Mouse (Mus musculus) embryonic facial prominence, embryonic 14.5 days (tissue): ENCODE measurements around the gene Irak3. TPM values are rescaled to one million over a fixed set of nuclear protein-coding genes. Genes with fewer than 3 reads are reported as not detected.
A peak's percentile ranks its signal among the peaks of the same experiment; 100 is the strongest.

Experiments
- ATAC-seq: fragments of 200-750 bp; cut with Nextera tagmentation; 2 replicates; pipeline ENCODE4 v1.8.0; 2017; ENCODE audit warnings: low read depth, moderate number of reproducible peaks, moderate TSS enrichment
- DNase-seq: peaks from one replicate; pipeline ENCODE4 v3.0.0-alpha.2; 2015; ENCODE audit warnings: low spot score
- H3K27ac ChIP-seq: fragments of 300-500 bp; sonication (generic); replicated peaks from 2 replicates; pipeline ENCODE4 v1.5.1; 2014; ENCODE audit warnings: low read depth, mild to moderate bottlenecking, low read length, moderate library complexity
- H3K27me3 ChIP-seq: fragments of 300-500 bp; sonication (generic); replicated peaks from 2 replicates; pipeline ENCODE4 v1.6.1; 2014; ENCODE audit warnings: low read length; ENCODE audit not compliant: control insufficient read depth, insufficient read depth
- H3K36me3 ChIP-seq: fragments of 300-500 bp; sonication (generic); 2 replicates; pipeline ENCODE4 v1.6.1; 2014; ENCODE audit warnings: low read length, mixed read lengths; ENCODE audit not compliant: control insufficient read depth, insufficient read depth
- H3K4me1 ChIP-seq: fragments of 300-500 bp; sonication (generic); 2 replicates; pipeline ENCODE4 v1.6.1; 2014; ENCODE audit warnings: antibody characterized with exemption, low read length; ENCODE audit not compliant: control insufficient read depth, insufficient read depth
- H3K4me2 ChIP-seq: fragments of 300-500 bp; sonication (generic); 2 replicates; pipeline ENCODE4 v1.6.1; 2014; ENCODE audit warnings: low read depth, mild to moderate bottlenecking, low read length, moderate library complexity, mixed read lengths
- H3K4me3 ChIP-seq: fragments of 300-500 bp; sonication (generic); 2 replicates; pipeline ENCODE4 v1.5.1; 2014; ENCODE audit warnings: low read depth, mild to moderate bottlenecking, low read length
- H3K9ac ChIP-seq: fragments of 300-500 bp; sonication (generic); 2 replicates; pipeline ENCODE4 v1.6.1; 2014; ENCODE audit warnings: low read depth, mild to moderate bottlenecking, low read length, moderate library complexity, mixed read lengths
- H3K9me3 ChIP-seq: fragments of 300-500 bp; sonication (generic); 2 replicates; pipeline ENCODE4 v1.6.1; 2016; ENCODE audit warnings: low read length; ENCODE audit not compliant: control insufficient read depth
- WGBS: fragments of 180-500 bp; shearing (Covaris S2); extraction: QIAGEN DNeasy Blood & Tissue Kit; methylation state at CpG from one replicate; pipeline ENCODE4 v1.1.7; 2014; 5-methylcytosine and 5-hydroxymethylcytosine counted together
- polyA plus RNA-seq: library from polyadenylated mRNA; unstranded; fragments of >200 nt; fragmentation: Nextera tagmentation; extraction: Ambion mirVana; gene quantifications from 2 replicates; pipeline ENCODE4 v1.2.1, GENCODE M21; 2014

Gene Irak3
- polyA plus RNA-seq, 1 experiment from 2014 or later, result 4.2 TPM

DNA sequence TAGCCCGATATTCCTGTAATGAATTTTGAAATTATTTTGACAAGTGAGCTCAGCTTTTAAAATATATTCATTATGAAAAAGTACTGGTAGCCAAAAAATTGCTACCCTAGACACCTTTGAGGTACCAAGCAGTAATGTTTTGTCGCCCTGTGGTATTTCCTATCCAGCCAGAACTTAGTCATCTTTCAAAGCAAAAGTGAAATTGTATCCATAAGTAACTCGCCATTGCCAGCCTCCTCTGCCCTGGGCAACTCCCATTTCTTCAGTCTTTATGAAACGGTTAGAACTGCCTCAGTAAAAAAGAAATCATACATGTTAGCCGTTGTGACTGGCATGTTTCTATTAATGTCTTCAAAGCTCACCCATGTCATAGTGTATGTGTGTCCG, 7.6 kb upstream of the Irak3 start:
- ATAC-seq, result no peak
- H3K4me2 ChIP-seq, result peak overlapping the region; percentile 58
- H3K36me3 ChIP-seq, result no peaks in the 10 kb centered on the region; the same call in 1 of the 2 replicates
- H3K4me3 ChIP-seq, result peak overlapping the region; percentile 98
- no peak for DNase-seq
- peak overlapping the region; percentile 84 for H3K9ac ChIP-seq
- 49% methylated on average over 6 of the region's 6 CpGs for WGBS
- no peaks in the 10 kb centered on the region for H3K4me1 ChIP-seq
- no peak overlapping the region for H3K27ac ChIP-seq
- no peaks in the 10 kb centered on the region for H3K27me3 ChIP-seq
- peaks cover 3% of the 10 kb centered on the region; the same call in 1 of the 2 replicates for H3K9me3 ChIP-seq

DNA sequence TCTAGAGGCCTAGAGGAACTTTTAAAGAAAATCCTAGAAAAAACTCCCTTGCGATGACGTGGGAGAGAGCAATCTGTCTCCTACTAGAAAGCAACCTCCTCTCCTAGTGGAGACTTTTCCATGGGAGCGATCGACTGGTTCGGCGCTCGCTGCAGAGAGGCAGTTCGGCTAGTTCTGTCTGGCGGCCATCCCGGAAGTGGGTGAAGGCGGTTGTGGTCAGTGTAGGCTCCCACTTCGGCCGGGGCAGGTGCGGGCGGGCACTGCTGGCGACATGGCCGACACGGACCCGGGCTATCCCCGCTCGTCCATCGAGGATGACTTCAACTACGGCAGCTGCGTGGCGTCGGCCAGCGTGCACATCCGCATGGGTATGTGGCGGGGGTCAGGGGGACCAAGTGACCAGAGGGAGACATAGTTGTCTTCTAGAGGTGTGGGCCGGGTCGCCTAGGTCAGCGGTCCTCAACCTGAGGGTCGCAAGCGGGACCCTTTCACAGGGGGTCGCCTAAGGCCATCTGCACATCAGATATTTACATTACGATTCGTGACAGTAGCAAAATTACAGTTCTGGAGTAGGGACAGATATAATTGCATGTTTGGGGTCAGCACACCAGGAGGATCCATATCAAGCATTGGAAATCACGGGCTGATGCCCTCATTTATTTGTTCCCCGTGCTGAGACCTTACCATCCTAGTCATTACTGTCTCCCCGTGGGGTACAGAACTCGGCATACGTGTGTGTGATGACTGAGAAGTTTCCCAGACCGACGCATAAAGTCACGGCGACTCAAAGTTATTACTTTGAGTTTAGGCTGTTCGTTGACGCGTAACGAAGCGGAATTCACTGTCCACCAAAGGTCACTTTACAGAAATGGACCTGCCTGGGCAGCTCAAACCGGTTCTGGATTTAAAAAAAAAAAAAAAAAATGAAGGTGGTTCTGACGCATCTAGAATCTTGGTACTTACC, 6.9 kb upstream of the Irak3 start:
- Histone ChIP-seq H3K4me1 (no peaks in the 10 kb centered on the region), H3K27ac (no peak overlapping the region), H3K9me3 (peaks cover 3% of the 10 kb centered on the region; the same call in 1 of the 2 replicates), H3K9ac (peak overlapping the region; percentile 84), H3K36me3 (no peaks in the 10 kb centered on the region; the same call in 1 of the 2 replicates), H3K27me3 (no peaks in the 10 kb centered on the region), H3K4me2 (peak overlapping the region; percentile 58), H3K4me3 (peak overlapping the region; percentile 98)
- ATAC-seq, result peak; percentile 94
- 4% methylated on average over 47 of the region's 53 CpGs for WGBS
- peak; percentile 90 for DNase-seq

DNA sequence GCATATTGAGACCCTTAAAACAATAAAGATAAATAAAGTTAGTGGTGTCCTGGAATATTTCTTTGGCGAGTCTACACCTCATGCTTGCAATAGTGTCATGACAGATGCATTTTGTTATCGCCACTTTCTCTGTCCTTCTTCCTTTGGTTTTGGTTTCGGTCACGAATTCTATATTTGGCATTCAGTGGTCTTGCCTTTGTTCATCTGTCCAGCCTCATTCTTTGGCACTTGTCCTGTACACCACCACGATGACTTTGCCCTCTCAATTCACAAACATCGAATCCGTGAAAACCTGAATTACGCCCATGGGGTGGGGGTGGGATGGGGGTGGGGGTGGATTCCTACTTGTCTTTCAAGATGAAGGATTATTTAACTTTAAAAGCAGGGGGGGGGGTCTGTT, 6.1 kb upstream of the Irak3 start:
- no peak overlapping the region for H3K9ac ChIP-seq
- H3K4me3 ChIP-seq, result no peak overlapping the region
- no peak overlapping the region for H3K4me2 ChIP-seq
- H3K27ac ChIP-seq, result no peak overlapping the region
- no peaks in the 10 kb centered on the region for H3K4me1 ChIP-seq
- H3K9me3 ChIP-seq, result peaks cover 3% of the 10 kb centered on the region; the same call in 1 of the 2 replicates
- ATAC-seq, result no peak
- WGBS, result 86% methylated on average over 8 of the region's 8 CpGs
- DNase-seq, result no peak
- H3K27me3 ChIP-seq, result no peaks in the 10 kb centered on the region
- no peaks in the 10 kb centered on the region; the same call in 1 of the 2 replicates for H3K36me3 ChIP-seq

DNA sequence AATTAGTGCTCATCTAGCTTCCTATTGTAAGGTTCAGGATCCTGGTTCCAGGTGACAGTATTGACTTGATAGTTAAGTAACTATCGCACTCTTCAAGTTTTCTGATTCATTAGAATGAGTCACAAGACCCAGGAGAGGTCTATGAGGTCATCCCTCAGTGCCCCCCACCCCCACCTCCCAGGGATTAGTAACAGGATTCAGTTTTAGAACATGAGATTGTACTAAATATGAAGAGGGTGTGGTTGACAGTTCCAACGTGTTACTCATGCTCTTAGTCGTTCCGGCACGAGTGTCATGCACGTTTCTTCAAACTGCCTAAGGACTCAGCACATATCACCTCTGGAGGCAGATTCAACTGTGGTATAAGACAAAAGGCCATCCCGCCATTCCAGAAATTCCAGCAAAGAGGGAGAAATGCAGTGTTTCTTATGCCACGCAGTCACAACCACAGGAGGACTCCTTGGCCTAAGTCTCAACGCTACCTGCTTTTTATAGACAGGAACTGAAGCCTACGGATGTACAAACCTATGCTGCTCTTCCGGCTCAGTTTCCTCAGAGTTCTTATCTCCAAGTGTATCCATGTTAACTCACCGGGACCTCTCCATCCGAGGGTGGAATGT, 2.8 kb upstream of the Irak3 start:
- DNase-seq, result no peak
- Histone ChIP-seq H3K9me3 (no peaks in the 10 kb centered on the region), H3K4me1 (no peaks in the 10 kb centered on the region), H3K4me2 (no peak overlapping the region), H3K36me3 (no peaks in the 10 kb centered on the region), H3K9ac (no peak overlapping the region), H3K27ac (no peak overlapping the region), H3K27me3 (0 out of 2 replicates have a peak, but pooled peaks cover 9% of the 10 kb centered on the region), H3K4me3 (no peak overlapping the region)
- WGBS, result 80% methylated on average over 13 of the region's 13 CpGs
- no peak for ATAC-seq

DNA sequence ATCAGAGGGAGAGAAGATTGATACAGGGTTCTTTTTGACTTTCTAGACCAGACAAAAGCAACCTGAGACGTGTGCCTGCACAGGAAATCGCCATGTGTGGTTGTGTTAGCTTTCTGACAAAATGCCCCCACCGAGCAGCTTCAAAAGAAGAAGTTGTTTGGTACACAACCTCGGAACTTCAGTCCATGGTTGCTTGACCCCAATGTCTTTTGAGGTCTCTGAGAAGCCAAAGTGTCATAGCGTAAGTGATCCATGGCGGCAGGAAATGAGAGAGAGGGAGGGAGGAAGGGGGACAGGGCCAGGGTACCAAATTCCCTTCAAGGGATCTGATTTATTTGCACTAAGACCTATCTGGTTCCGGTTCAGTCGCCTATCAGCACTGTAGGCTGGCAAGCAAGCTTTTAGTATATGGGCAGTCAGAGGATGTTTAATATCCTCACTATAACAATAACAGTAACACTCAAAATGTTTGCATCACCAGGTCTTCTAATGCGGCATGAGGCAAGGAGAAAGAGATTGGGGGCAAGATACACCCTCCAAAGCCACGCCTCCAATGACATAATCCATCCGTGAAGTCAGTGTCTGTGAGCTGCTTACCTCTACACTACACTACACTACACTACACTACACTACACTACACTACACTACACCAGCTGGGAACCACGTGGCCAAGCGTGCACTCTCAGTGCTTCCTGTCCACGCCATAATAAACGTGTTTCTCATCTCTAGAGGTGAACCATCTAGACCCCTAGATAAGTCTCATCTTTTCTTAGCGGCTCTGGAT, 729 bp upstream of the Irak3 start:
- 0 out of 2 replicates have a peak overlapping the region, but pooled peaks have one; percentile 93 for H3K4me2 ChIP-seq
- no peak overlapping the region for H3K4me3 ChIP-seq
- H3K9me3 ChIP-seq, result no peaks in the 10 kb centered on the region
- 0 out of 2 replicates have a peak, but pooled peaks cover 9% of the 10 kb centered on the region for H3K27me3 ChIP-seq
- no peak overlapping the region for H3K27ac ChIP-seq
- WGBS, result 71% methylated on average over 16 of the region's 16 CpGs
- H3K36me3 ChIP-seq, result no peaks in the 10 kb centered on the region
- no peak for ATAC-seq
- no peak overlapping the region for H3K9ac ChIP-seq
- no peaks in the 10 kb centered on the region for H3K4me1 ChIP-seq
- no peak for DNase-seq

DNA sequence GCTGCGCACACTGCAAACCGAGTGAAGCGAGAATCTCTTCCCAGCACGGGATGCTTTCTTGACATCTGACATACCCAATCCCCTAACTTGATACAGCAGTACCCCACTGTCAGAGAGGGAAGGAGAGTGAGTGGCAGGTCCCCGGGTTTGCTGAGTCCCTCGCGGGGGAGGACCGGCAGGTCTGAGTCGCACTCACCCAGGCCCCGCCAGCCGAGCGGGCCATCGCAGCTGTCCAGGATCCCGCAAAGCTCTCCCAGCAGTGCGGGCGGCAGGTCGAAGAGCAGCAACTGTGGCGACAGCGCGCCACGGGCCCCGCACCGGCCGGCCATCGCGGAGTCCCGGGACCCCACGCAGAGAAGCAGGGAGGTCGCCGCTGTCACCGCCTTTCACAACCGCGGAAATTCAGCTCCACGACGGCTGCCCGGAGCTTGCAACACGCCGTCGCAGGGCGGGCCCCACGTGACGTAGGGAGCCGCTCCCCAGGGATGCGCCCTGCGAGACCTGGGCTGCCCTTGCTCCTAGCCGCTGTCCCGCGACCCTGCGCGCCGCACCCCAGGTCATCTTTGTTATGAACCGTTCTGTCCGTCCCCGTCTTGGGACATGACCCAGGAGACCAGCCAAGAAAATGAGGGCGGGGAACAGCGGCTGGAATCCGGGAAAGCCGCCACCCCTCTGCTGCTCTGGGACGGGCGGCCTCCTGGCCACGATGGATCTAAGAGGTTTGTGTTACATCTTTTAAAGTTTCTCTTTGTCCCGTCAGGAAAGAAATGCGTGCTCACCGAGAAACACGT, 604 bp downstream of the Irak3 start, which contains the start of gene Tmbim4:
Gene Tmbim4 (plus strand): TSS at position 460 of the 791 bp plus-strand sequence.
- ATAC-seq, result peak; percentile 67
- DNase-seq, result peak; percentile 19

DNA sequence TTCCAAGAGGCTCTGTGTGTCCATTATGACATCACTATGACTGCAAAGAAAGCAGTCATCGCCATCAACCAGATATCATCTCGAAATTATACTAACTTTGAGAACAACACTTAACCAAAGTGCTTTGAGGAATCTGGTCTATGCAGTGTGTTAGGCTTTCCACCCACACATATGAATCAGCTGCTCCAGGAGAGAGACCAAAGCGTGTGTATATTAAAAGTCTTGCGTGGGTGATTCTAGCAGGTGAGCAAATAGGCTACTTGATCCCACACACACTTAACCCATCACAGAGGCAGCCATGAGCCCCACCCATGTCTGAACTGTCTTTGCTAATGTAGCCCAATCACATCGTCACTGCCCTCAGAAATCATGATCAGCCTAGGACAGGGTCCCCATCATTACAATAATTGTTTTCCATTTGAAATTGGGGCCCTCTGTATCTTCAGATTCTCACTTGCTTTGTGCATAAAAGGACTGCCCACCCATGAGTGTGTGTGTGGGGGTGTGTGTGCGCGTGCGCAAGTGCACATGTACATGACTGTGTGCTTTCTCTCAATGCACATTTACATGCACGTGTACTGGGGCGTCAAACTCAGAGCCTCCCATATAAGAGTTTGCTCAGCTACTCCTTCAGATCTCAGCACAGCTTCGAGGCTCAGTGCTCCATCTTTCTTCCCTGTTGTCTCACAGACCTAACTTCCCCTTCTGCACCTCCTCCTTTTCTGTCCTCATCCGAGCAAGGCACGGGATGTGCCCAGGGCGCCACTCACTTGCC, 4.7 kb downstream of the Irak3 start:
- Histone ChIP-seq H3K9me3 (no peaks in the 10 kb centered on the region), H3K4me2 (no peak overlapping the region), H3K9ac (no peak overlapping the region), H3K27me3 (0 out of 2 replicates have a peak, but pooled peaks cover 9% of the 10 kb centered on the region), H3K4me1 (no peaks in the 10 kb centered on the region), H3K36me3 (no peaks in the 10 kb centered on the region), H3K4me3 (no peak overlapping the region), H3K27ac (no peak overlapping the region)
- DNase-seq, result no peak
- 71% methylated on average over 14 of the region's 14 CpGs for WGBS
- no peak for ATAC-seq

More for the DNA sequence above, 604 bp downstream of the Irak3 start, which contains the start of gene Tmbim4:
- H3K4me1 ChIP-seq, result no peaks in the 10 kb centered on the region
- H3K9me3 ChIP-seq, result no peaks in the 10 kb centered on the region
- H3K27me3 ChIP-seq, result 0 out of 2 replicates have a peak, but pooled peaks cover 9% of the 10 kb centered on the region
- H3K4me3 ChIP-seq, result peak within 1 kb of the TSS; percentile 57
- no peaks in the 10 kb centered on the region for H3K36me3 ChIP-seq
- H3K27ac ChIP-seq, result 0 out of 2 replicates have a peak within 1 kb of the TSS, but pooled peaks have one; percentile 24
- H3K9ac ChIP-seq, result peak within 1 kb of the TSS; percentile 67
- peak within 1 kb of the TSS; percentile 93 for H3K4me2 ChIP-seq
- 1% methylated on average over 24 of the region's 65 CpGs for WGBS
